Mouse (Mus musculus) right cerebral cortex, adult 18-20 months (tissue): Measurements from ENCODE around the gene Eif4h.
A peak's percentile ranks its signal among the peaks of the same experiment; 100 is the strongest.
"Not testable (repeated sequence)": the region's sequence is repeated elsewhere in the genome, so short reads cannot be mapped to it uniquely, and the experiment has no call there.

ENCODE experiments used
- DNase-seq: peaks from one replicate; pipeline ENCODE4 v3.0.0; 2022; ENCODE audit warnings: mixed read lengths

Gene Eif4h

GRCm38 (mm10) chr5:134639269-134639682 is at the start of gene Eif4h:
Eif4h (minus strand) TSS chr5:134639490.
- DNase-seq = peak; percentile 97

- peak; percentile 99 for DNase-seq
Observed at GRCm38 (mm10) chr5:134688718-134689284, 49.5 kb upstream of the Eif4h start.

GRCm38 (mm10) chr5:134688086-134688717 is 48.9 kb upstream of the Eif4h start, which contains the start of gene Limk1:
Limk1 (minus strand) TSS chr5:134688598.
- no peak for DNase-seq

- no peak for DNase-seq
Observed at GRCm38 (mm10) chr5:134687187-134687586, 47.9 kb upstream of the Eif4h start.

GRCm38 (mm10) chr5:134686541-134686940 is 47.3 kb upstream of the Eif4h start:
- DNase-seq = no peak

GRCm38 (mm10) chr5:134684398-134684797 is 45.1 kb upstream of the Eif4h start:
- no peak for DNase-seq

- DNase-seq = no peak
Observed at GRCm38 (mm10) chr5:134683813-134684212, 44.5 kb upstream of the Eif4h start.

- no peak for DNase-seq
Observed at GRCm38 (mm10) chr5:134680238-134680637, 40.9 kb upstream of the Eif4h start.

GRCm38 (mm10) chr5:134678827-134679546 is 39.7 kb upstream of the Eif4h start:
- no peak for DNase-seq

- DNase-seq = no peak
Observed at GRCm38 (mm10) chr5:134678031-134678430, 38.7 kb upstream of the Eif4h start.

GRCm38 (mm10) chr5:134677491-134677890 is 38.2 kb upstream of the Eif4h start:
- no peak for DNase-seq

GRCm38 (mm10) chr5:134675956-134676759 is 36.9 kb upstream of the Eif4h start:
- DNase-seq = peak; percentile 68

- no peak for DNase-seq
Observed at GRCm38 (mm10) chr5:134674977-134675376, 35.7 kb upstream of the Eif4h start.

GRCm38 (mm10) chr5:134672611-134673010 is 33.3 kb upstream of the Eif4h start:
- DNase-seq = no peak

GRCm38 (mm10) chr5:134672198-134672516 is 32.9 kb upstream of the Eif4h start:
- DNase-seq = no peak

GRCm38 (mm10) chr5:134671335-134672197 is 32.3 kb upstream of the Eif4h start:
- DNase-seq = no peak

- no peak for DNase-seq
Observed at GRCm38 (mm10) chr5:134669001-134669708, 29.9 kb upstream of the Eif4h start.

GRCm38 (mm10) chr5:134668495-134668894 is 29.2 kb upstream of the Eif4h start:
- DNase-seq = no peak

- no peak for DNase-seq
Observed at GRCm38 (mm10) chr5:134656708-134657107, 17.4 kb upstream of the Eif4h start.

GRCm38 (mm10) chr5:134652015-134652414 is 12.7 kb upstream of the Eif4h start:
- no peak for DNase-seq

GRCm38 (mm10) chr5:134650926-134651325 is 11.6 kb upstream of the Eif4h start:
- DNase-seq = no peak

- DNase-seq = not testable (repeated sequence)
Observed at GRCm38 (mm10) chr5:134648976-134649375, 9.7 kb upstream of the Eif4h start.
